Mouse (Mus musculus): Measurements from ENCODE around the gene Setd6. TPM values are rescaled to one million over a fixed set of nuclear protein-coding genes. Genes with fewer than 3 reads are reported as not detected.

Setd6 gene
- polyA plus RNA-seq, 1 experiment from 2014 or later, result 28.7 TPM

DNA sequence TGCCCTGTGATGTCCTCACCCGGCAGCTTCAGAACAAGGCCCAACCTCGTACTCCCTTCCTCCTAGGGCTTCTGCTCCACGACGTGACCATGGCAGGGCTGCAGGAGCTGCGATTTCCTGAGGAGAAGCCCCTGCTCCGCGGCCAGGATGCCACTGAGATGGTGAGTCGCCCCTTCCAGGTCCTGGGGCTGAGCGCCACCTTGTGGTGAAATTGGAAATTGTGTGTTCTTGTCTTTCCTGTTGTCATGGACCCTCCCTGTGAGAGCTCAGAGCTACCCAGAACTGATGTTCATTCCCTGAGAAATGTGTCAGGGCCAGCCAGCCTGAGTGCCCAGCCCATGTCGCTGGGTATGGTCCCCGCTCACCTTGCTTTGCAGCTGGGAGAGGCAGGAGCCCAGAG is 18.6 kb upstream of the Setd6 start:
- DNase-seq (ENCODE audit: low spot score), result peak; percentile 89
- no peak overlapping the region for H3K27ac ChIP-seq (replicated peaks)
- peaks cover 30% of the 10 kb centered on the region for H3K4me1 ChIP-seq
- no peak overlapping the region; the same call in 1 of the 2 replicates for H3K4me3 ChIP-seq
- H3K9me3 ChIP-seq (replicated peaks), result no peaks in the 10 kb centered on the region
- H3K36me3 ChIP-seq, result no peaks in the 10 kb centered on the region
- WGBS, result 3% methylated on average over 11 of the region's 11 CpGs
- H3K27me3 ChIP-seq (ENCODE audit: low read depth, poor library complexity, severe bottlenecking), result peaks cover 63% of the 10 kb centered on the region

GRCm38 (mm10) chr8:95698179-95698578 is 17.5 kb upstream of the Setd6 start:
- H3K9me3 ChIP-seq (replicated peaks), result no peaks in the 10 kb centered on the region
- no peak overlapping the region for H3K27ac ChIP-seq (replicated peaks)
- no peak for DNase-seq (ENCODE audit: low spot score)
- 42% methylated on average over 6 of the region's 6 CpGs for WGBS
- H3K27me3 ChIP-seq (ENCODE audit: low read depth, poor library complexity, severe bottlenecking), result peaks cover 65% of the 10 kb centered on the region
- H3K4me3 ChIP-seq, result no peak overlapping the region
- H3K36me3 ChIP-seq, result no peaks in the 10 kb centered on the region
- H3K4me1 ChIP-seq, result peaks cover 38% of the 10 kb centered on the region

- no peaks in the 10 kb centered on the region for H3K9me3 ChIP-seq (replicated peaks)
- 72% methylated on average over 9 of the region's 9 CpGs for WGBS
- peaks cover 44% of the 10 kb centered on the region for H3K27me3 ChIP-seq (ENCODE audit: low read depth, poor library complexity, severe bottlenecking)
- no peak overlapping the region for H3K4me3 ChIP-seq
- H3K27ac ChIP-seq (replicated peaks), result no peak overlapping the region
- H3K4me1 ChIP-seq, result peaks cover 39% of the 10 kb centered on the region
- no peaks in the 10 kb centered on the region for H3K36me3 ChIP-seq
- DNase-seq (ENCODE audit: low spot score), result no peak
Observed at GRCm38 (mm10) chr8:95700282-95700681, 15.4 kb upstream of the Setd6 start.

- no peak for DNase-seq (ENCODE audit: low spot score)
- H3K4me3 ChIP-seq, result no peak overlapping the region
- WGBS, result 79% methylated on average over 4 of the region's 4 CpGs
- H3K9me3 ChIP-seq (replicated peaks), result no peaks in the 10 kb centered on the region
- H3K27ac ChIP-seq (replicated peaks), result no peak overlapping the region
- peaks cover 3% of the 10 kb centered on the region for H3K36me3 ChIP-seq
- peaks cover 29% of the 10 kb centered on the region for H3K27me3 ChIP-seq (ENCODE audit: low read depth, poor library complexity, severe bottlenecking)
- peaks cover 35% of the 10 kb centered on the region for H3K4me1 ChIP-seq
Observed at GRCm38 (mm10) chr8:95701809-95702208, 13.9 kb upstream of the Setd6 start.

GRCm38 (mm10) chr8:95702480-95703446 is 12.9 kb upstream of the Setd6 start:
- peak overlapping the region; percentile 80 for H3K27ac ChIP-seq (replicated peaks)
- H3K4me1 ChIP-seq, result peaks cover 32% of the 10 kb centered on the region
- H3K27me3 ChIP-seq (ENCODE audit: low read depth, poor library complexity, severe bottlenecking), result peaks cover 20% of the 10 kb centered on the region
- H3K9me3 ChIP-seq (replicated peaks), result no peaks in the 10 kb centered on the region
- WGBS, result 4% methylated on average over 34 of the region's 34 CpGs
- peaks cover 3% of the 10 kb centered on the region for H3K36me3 ChIP-seq
- peak; percentile 91 for DNase-seq (ENCODE audit: low spot score)
- peak overlapping the region; percentile 79 for H3K4me3 ChIP-seq

DNA sequence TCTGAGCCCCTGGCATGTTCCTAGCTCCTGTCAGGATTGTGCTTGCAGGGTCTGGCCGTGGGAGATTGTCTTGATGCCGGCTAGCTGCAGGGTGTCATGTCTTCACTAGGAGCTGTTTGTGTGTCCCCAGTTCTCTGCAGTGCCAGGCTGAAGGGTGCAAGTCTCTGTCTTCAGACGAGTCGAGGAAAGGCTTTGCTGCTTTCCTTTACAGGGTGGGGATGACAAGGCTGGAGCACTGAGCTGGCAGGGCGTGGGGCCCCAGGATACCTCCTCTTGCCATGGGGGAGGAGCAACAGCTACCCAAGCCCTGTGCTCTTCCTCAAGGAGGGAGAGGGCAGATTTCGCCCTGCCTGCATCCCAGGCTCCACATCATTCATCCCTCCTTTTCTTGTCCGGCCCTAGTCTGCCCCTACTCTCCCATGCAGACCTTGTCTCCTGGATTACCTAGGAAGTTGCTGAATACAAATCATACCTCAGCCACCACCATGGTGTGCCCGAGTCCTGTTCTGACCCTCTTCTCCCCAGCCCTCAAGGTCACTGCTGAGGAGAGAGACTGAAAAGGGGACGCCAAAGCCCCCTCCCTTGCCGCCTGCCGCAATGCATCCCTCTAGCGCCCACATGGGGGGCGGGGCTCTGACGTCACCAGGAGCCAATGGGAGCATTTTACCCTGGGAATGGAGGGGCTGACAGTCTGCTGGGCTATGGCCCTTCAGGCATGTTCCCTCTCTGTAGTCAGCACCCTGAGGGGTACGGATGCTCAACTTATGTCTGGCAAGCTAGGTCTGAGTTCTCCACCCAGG is 12.0 kb upstream of the Setd6 start:
- peak; percentile 77 for DNase-seq (ENCODE audit: low spot score)
- Histone ChIP-seq H3K27ac (replicated peaks) (peak overlapping the region; percentile 80), H3K9me3 (replicated peaks) (no peaks in the 10 kb centered on the region), H3K4me3 (peak overlapping the region; percentile 79), H3K27me3 (ENCODE audit: low read depth, poor library complexity, severe bottlenecking) (peaks cover 15% of the 10 kb centered on the region), H3K4me1 (peaks cover 32% of the 10 kb centered on the region), H3K36me3 (peaks cover 3% of the 10 kb centered on the region)
- 3% methylated on average over 15 of the region's 15 CpGs for WGBS

DNA sequence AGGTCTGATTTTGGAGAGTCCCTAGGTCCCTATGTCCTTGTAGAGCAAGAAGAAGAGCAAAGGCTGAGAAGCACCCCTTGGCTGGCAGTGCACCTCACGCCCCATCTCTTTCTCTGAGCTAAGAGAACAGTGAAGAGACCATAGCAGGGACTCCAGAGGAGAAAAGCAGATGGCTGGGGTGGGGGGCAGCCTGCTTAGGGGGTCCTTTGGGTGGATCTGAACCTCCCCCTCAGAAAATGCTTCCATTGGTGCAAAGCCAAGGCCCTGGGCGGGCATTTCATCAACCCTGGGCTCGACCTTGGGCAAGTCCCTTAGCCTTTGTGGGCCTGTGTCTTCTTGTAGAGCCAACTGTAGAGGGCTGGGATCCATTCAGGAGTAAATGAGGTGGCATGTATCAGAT is 11.1 kb upstream of the Setd6 start:
- peak overlapping the region; percentile 79; the same call in 1 of the 2 replicates for H3K4me3 ChIP-seq

GRCm38 (mm10) chr8:95709579-95709978 is 6.1 kb upstream of the Setd6 start:
- H3K36me3 ChIP-seq, result peaks cover 7% of the 10 kb centered on the region
- 83% methylated on average over 7 of the region's 7 CpGs for WGBS

More for the DNA sequence above, 11.1 kb upstream of the Setd6 start:
- H3K36me3 ChIP-seq, result peaks cover 3% of the 10 kb centered on the region
- H3K27ac ChIP-seq (replicated peaks), result no peak overlapping the region
- peaks cover 32% of the 10 kb centered on the region for H3K4me1 ChIP-seq
- 93% methylated on average over 3 of the region's 3 CpGs for WGBS
- H3K9me3 ChIP-seq (replicated peaks), result no peaks in the 10 kb centered on the region
- peaks cover 15% of the 10 kb centered on the region for H3K27me3 ChIP-seq (ENCODE audit: low read depth, poor library complexity, severe bottlenecking)
- DNase-seq (ENCODE audit: low spot score), result no peak

DNA sequence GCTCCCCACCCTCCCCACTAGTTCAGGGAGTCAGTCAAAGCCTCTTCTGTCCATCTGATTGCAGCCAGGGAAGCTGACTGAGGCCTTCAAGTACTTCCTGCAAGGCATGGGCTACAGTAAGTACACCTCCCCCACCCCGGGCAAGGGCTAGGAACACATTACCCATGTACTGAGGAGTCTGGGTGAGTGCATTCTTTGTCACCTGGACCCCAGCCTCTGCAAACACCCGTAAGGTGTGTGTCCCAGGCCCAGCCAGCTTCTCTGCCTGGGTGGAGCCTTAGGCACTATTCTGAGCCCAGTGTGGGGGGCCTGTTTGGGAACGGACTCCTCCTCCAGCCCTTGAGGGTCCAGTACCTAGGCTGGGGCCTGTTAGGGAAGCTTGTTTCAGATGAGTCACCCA is 4.7 kb upstream of the Setd6 start:
- H3K4me3 ChIP-seq, result no peak overlapping the region
- H3K27ac ChIP-seq (replicated peaks), result no peak overlapping the region; the same call in 1 of the 2 replicates
- peaks cover 7% of the 10 kb centered on the region for H3K36me3 ChIP-seq
- DNase-seq (ENCODE audit: low spot score), result no peak
- peaks cover 10% of the 10 kb centered on the region for H3K4me1 ChIP-seq
- H3K27me3 ChIP-seq (ENCODE audit: low read depth, poor library complexity, severe bottlenecking), result no peaks in the 10 kb centered on the region
- H3K9me3 ChIP-seq (replicated peaks), result no peaks in the 10 kb centered on the region
- 73% methylated on average over 3 of the region's 3 CpGs for WGBS

More at GRCm38 (mm10) chr8:95709579-95709978, 6.1 kb upstream of the Setd6 start:
- peaks cover under 1% of the 10 kb centered on the region for H3K4me1 ChIP-seq
- H3K27me3 ChIP-seq (ENCODE audit: low read depth, poor library complexity, severe bottlenecking), result no peaks in the 10 kb centered on the region
- no peaks in the 10 kb centered on the region for H3K9me3 ChIP-seq (replicated peaks)
- H3K27ac ChIP-seq (replicated peaks), result no peak overlapping the region
- no peak for DNase-seq (ENCODE audit: low spot score)
- H3K4me3 ChIP-seq, result no peak overlapping the region

DNA sequence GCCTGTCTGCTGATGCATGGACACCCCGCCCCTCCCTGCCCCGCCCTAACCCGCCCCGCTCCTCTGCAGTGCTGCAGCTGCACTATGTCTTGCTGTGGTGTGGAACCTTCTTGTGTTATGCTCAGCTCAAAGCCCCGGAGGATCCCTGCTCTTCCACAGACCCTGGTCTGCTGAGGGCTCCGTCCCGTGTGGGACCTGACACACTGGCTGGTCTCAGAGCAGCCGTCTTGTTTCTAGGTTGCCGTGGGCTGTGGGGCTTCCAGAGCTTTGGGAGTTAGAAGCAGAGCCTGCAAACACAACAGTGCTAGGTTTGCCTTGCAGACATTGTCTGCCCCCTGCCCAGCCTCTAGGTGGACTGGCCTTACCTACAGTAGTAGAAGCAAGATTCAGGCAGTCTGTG is 3.3 kb upstream of the Setd6 start:
- DNase-seq (ENCODE audit: low spot score), result no peak
- no peak overlapping the region for H3K4me3 ChIP-seq

GRCm38 (mm10) chr8:95713100-95714010 is 2.3 kb upstream of the Setd6 start:
- H3K4me3 ChIP-seq, result no peak overlapping the region
- H3K4me1 ChIP-seq, result peaks cover 23% of the 10 kb centered on the region
- H3K27me3 ChIP-seq (ENCODE audit: low read depth, poor library complexity, severe bottlenecking), result no peaks in the 10 kb centered on the region
- H3K9me3 ChIP-seq (replicated peaks), result no peaks in the 10 kb centered on the region
- H3K36me3 ChIP-seq, result peaks cover 17% of the 10 kb centered on the region
- H3K27ac ChIP-seq (replicated peaks), result no peak overlapping the region
- 77% methylated on average over 19 of the region's 19 CpGs for WGBS
- peak; percentile 75 for DNase-seq (ENCODE audit: low spot score)

More for the DNA sequence above, 3.3 kb upstream of the Setd6 start:
- Histone ChIP-seq H3K27ac (replicated peaks) (no peak overlapping the region), H3K36me3 (peaks cover 8% of the 10 kb centered on the region; the same call in 1 of the 2 replicates), H3K4me1 (peaks cover 23% of the 10 kb centered on the region), H3K9me3 (replicated peaks) (no peaks in the 10 kb centered on the region), H3K27me3 (ENCODE audit: low read depth, poor library complexity, severe bottlenecking) (no peaks in the 10 kb centered on the region)
- WGBS, result 91% methylated on average over 9 of the region's 9 CpGs

- H3K27me3 ChIP-seq (ENCODE audit: low read depth, poor library complexity, severe bottlenecking), result no peaks in the 10 kb centered on the region
- peaks cover 23% of the 10 kb centered on the region for H3K4me1 ChIP-seq
- H3K9me3 ChIP-seq (replicated peaks), result no peaks in the 10 kb centered on the region
- no peak overlapping the region for H3K27ac ChIP-seq (replicated peaks)
- peaks cover 27% of the 10 kb centered on the region for H3K36me3 ChIP-seq
- DNase-seq (ENCODE audit: low spot score), result no peak
- no peak overlapping the region for H3K4me3 ChIP-seq
- WGBS, result 94% methylated on average over 4 of the region's 4 CpGs
Observed at GRCm38 (mm10) chr8:95714367-95714766, 1.3 kb upstream of the Setd6 start.

Measured in midbrain, embryonic 10.5 days (tissue).